Mouse (Mus musculus): ENCODE data around the gene Atp1a1. TPM values are rescaled to one million over a fixed set of nuclear protein-coding genes. Genes with fewer than 3 reads are reported as not detected.

The Atp1a1 gene
- polyA plus RNA-seq, 1 experiment from 2014 or later = 42.7 TPM

DNA sequence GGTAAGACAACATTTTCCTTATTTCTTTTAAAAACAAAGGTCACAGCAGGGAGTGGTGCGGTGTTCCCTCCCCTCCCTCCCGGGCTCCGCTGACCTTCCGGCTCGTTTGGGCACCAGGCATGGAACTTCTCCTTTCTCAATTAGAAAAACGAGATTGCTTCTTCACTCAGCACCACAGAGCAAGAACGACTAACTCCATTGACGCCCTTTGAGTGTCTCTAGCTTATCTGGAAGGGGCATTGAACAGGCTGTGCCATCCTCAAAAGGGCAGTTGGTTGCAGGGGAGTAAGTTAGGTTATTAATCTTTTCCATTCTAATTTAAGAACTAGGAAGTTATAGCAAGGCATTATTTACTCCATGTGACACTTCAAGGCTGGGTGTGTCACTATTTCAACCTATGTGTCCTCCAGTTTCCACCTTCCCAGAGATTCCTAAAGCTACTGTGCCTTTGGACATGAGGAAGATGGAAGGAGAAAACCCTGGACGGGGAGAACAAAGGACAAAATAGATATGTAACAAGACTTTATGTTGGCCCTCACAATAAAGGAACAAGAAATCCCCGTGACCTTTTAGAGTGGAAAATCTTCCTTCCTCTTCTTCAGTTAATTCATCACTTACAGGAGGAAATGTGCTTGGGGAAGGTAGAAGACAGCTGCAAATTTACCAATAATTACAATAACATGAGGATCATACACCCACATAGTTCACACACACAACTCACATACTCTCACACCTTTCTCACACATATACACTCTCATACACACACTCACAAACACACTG lies 7.0 kb downstream of the Atp1a1 start:
- no peak for ATAC-seq
- 32% methylated on average over 10 of the region's 10 CpGs for WGBS
- H3K4me1 ChIP-seq (replicated peaks; ENCODE audit: control insufficient read depth, insufficient read depth, low read length) = peaks cover 53% of the 10 kb centered on the region

GRCm38 (mm10) chr3:101596686-101597085 lies 7.8 kb downstream of the Atp1a1 start:
- Histone ChIP-seq H3K4me3 (replicated peaks; ENCODE audit: low read length) (no peak overlapping the region), H3K9me3 (ENCODE audit: control insufficient read depth, low read length) (no peaks in the 10 kb centered on the region), H3K36me3 (ENCODE audit: control insufficient read depth, insufficient read depth) (peaks cover 2% of the 10 kb centered on the region; the same call in 1 of the 2 replicates), H3K9ac (replicated peaks; ENCODE audit: low read depth, low read length) (no peak overlapping the region), H3K27me3 (replicated peaks; ENCODE audit: control insufficient read depth, insufficient read depth, low read length) (no peaks in the 10 kb centered on the region), H3K4me1 (replicated peaks; ENCODE audit: control insufficient read depth, insufficient read depth, low read length) (peaks cover 50% of the 10 kb centered on the region), H3K4me2 (ENCODE audit: low read length) (no peak overlapping the region), H3K27ac (ENCODE audit: low read length) (0 out of 2 replicates have a peak overlapping the region, but pooled peaks have one; percentile 16)
- WGBS = 30% methylated on average over 8 of the region's 8 CpGs
- peak; percentile 53; the same call in 1 of the 2 replicates for ATAC-seq

More for the DNA sequence above, 7.0 kb downstream of the Atp1a1 start:
- Histone ChIP-seq H3K9me3 (ENCODE audit: control insufficient read depth, low read length) (no peaks in the 10 kb centered on the region), H3K27me3 (replicated peaks; ENCODE audit: control insufficient read depth, insufficient read depth, low read length) (no peaks in the 10 kb centered on the region), H3K36me3 (ENCODE audit: control insufficient read depth, insufficient read depth) (no peaks in the 10 kb centered on the region), H3K9ac (replicated peaks; ENCODE audit: low read depth, low read length) (no peak overlapping the region), H3K4me2 (ENCODE audit: low read length) (no peak overlapping the region), H3K4me3 (replicated peaks; ENCODE audit: low read length) (no peak overlapping the region), H3K27ac (ENCODE audit: low read length) (no peak overlapping the region)

- H3K4me2 ChIP-seq (ENCODE audit: low read length) = no peak overlapping the region
- ATAC-seq = no peak
- WGBS = 66% methylated on average over 14 of the region's 14 CpGs
These were observed 8.4 kb downstream of the Atp1a1 start for GRCm38 (mm10) chr3:101595866-101596630.

GRCm38 (mm10) chr3:101594982-101595381 lies 9.5 kb downstream of the Atp1a1 start:
- ATAC-seq = no peak
- Histone ChIP-seq H3K4me2 (ENCODE audit: low read length) (no peak overlapping the region), H3K27ac (ENCODE audit: low read length) (no peak overlapping the region), H3K27me3 (replicated peaks; ENCODE audit: control insufficient read depth, insufficient read depth, low read length) (no peaks in the 10 kb centered on the region), H3K36me3 (ENCODE audit: control insufficient read depth, insufficient read depth) (peaks cover 10% of the 10 kb centered on the region), H3K9ac (replicated peaks; ENCODE audit: low read depth, low read length) (no peak overlapping the region), H3K4me3 (replicated peaks; ENCODE audit: low read length) (no peak overlapping the region), H3K4me1 (replicated peaks; ENCODE audit: control insufficient read depth, insufficient read depth, low read length) (peaks cover 33% of the 10 kb centered on the region), H3K9me3 (ENCODE audit: control insufficient read depth, low read length) (no peaks in the 10 kb centered on the region)
- 80% methylated on average over 5 of the region's 5 CpGs for WGBS

More at GRCm38 (mm10) chr3:101595866-101596630, 8.4 kb downstream of the Atp1a1 start:
- H3K4me3 ChIP-seq (replicated peaks; ENCODE audit: low read length) = no peak overlapping the region
- H3K36me3 ChIP-seq (ENCODE audit: control insufficient read depth, insufficient read depth) = peaks cover 7% of the 10 kb centered on the region
- no peak overlapping the region for H3K9ac ChIP-seq (replicated peaks; ENCODE audit: low read depth, low read length)
- H3K4me1 ChIP-seq (replicated peaks; ENCODE audit: control insufficient read depth, insufficient read depth, low read length) = peaks cover 44% of the 10 kb centered on the region
- H3K9me3 ChIP-seq (ENCODE audit: control insufficient read depth, low read length) = no peaks in the 10 kb centered on the region
- no peaks in the 10 kb centered on the region for H3K27me3 ChIP-seq (replicated peaks; ENCODE audit: control insufficient read depth, insufficient read depth, low read length)
- H3K27ac ChIP-seq (ENCODE audit: low read length) = peak overlapping the region; percentile 16; the same call in 1 of the 2 replicates

DNA sequence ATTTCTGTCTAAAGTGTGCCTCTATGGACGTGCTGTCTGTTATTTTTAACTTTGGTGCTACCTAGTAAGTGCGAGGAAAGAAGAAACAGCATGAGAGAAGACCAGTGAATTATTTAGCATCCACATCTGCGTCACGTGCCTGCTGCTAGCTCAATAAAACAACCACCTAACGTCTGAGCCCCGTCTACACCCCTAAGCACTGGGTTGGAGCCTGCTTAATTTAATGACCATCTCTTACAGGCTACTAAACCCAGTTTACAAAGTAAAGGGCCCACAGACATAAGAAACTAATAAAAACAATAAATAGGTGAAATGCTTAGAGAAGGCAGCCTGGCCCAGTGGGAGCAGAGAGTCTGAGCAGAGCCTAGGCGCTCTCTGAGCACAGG lies 11.2 kb downstream of the Atp1a1 start:
- Histone ChIP-seq H3K4me3 (replicated peaks; ENCODE audit: low read length) (no peak overlapping the region), H3K36me3 (ENCODE audit: control insufficient read depth, insufficient read depth) (peaks cover 17% of the 10 kb centered on the region), H3K27me3 (replicated peaks; ENCODE audit: control insufficient read depth, insufficient read depth, low read length) (no peaks in the 10 kb centered on the region), H3K4me1 (replicated peaks; ENCODE audit: control insufficient read depth, insufficient read depth, low read length) (peaks cover 21% of the 10 kb centered on the region), H3K27ac (ENCODE audit: low read length) (no peak overlapping the region), H3K4me2 (ENCODE audit: low read length) (no peak overlapping the region), H3K9ac (replicated peaks; ENCODE audit: low read depth, low read length) (no peak overlapping the region), H3K9me3 (ENCODE audit: control insufficient read depth, low read length) (no peaks in the 10 kb centered on the region)
- ATAC-seq = no peak
- 58% methylated on average over 7 of the region's 7 CpGs for WGBS

DNA sequence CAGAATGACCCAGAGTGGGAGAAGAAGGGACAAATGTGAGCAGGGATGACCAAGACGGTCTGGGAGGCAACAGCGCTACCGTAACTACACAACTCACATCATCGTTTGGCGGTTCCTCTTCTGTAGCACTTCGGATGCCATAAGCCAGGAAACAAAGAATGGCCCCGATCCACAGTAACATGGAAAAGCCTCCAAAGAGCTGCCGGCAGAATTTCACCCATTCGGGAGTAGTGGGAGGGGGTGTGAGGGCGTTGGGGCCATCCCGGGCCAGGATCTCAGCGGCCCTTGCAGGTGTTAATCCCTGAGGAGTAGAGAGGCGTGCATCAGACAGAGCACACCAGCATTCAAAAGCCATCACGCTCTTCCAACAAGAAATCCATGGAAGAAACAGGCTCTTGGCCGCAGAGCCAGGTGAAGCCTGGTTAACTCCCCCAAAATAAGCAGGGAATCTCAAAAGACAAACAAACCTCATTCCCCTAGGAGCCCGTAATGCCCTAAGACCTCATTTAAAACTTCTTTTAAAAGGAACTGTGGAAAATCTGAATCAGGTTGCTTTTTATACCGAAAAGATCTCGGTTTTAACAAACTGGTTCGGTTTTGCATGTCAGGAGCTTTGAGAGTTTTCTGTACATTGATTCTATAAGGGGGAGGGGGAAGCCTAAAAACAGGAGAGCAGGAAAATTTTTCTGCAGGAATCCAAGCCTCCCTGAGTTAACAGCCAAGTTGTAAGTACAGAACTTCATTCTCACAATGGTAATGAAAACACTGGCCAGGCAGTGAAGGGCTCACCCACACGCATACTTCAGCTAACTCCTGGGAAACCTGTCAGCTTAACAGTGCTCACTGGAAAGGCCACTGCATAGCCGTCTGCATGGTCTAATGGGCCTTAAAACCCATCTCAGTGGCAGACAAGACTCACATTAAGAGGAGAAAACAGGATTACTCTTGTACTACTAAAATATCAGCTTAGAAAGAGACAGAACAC lies 11.9 kb downstream of the Atp1a1 start:
- Histone ChIP-seq H3K4me2 (ENCODE audit: low read length) (no peak overlapping the region), H3K9ac (replicated peaks; ENCODE audit: low read depth, low read length) (no peak overlapping the region), H3K27me3 (replicated peaks; ENCODE audit: control insufficient read depth, insufficient read depth, low read length) (no peaks in the 10 kb centered on the region), H3K4me1 (replicated peaks; ENCODE audit: control insufficient read depth, insufficient read depth, low read length) (peaks cover 18% of the 10 kb centered on the region), H3K27ac (ENCODE audit: low read length) (peak overlapping the region; percentile 19), H3K36me3 (ENCODE audit: control insufficient read depth, insufficient read depth) (peaks cover 20% of the 10 kb centered on the region), H3K9me3 (ENCODE audit: control insufficient read depth, low read length) (no peaks in the 10 kb centered on the region), H3K4me3 (replicated peaks; ENCODE audit: low read length) (no peak overlapping the region)
- 66% methylated on average over 21 of the region's 21 CpGs for WGBS
- peak; percentile 66 for ATAC-seq

DNA sequence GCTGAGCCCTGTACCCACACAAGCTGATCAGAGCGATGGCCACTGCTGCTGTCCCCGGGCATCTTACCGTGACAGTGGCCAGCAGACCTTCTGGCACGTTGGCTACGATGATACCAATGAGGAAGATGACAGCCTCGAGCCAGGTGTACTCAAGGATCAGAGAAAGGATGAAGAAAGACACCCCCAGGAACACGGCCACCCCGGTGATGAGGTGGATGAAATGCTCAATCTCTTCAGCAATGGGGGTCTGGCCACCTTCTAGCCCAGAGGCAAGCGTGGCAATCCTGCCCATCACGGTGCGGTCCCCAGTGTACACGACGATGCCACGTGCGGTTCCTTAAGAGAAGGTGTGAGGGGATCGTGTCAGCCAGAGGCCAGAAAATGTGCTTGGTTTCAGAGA lies 14.1 kb downstream of the Atp1a1 start:
- 97% methylated on average over 16 of the region's 16 CpGs for WGBS
- ATAC-seq = no peak
- H3K27me3 ChIP-seq (replicated peaks; ENCODE audit: control insufficient read depth, insufficient read depth, low read length) = no peaks in the 10 kb centered on the region

DNA sequence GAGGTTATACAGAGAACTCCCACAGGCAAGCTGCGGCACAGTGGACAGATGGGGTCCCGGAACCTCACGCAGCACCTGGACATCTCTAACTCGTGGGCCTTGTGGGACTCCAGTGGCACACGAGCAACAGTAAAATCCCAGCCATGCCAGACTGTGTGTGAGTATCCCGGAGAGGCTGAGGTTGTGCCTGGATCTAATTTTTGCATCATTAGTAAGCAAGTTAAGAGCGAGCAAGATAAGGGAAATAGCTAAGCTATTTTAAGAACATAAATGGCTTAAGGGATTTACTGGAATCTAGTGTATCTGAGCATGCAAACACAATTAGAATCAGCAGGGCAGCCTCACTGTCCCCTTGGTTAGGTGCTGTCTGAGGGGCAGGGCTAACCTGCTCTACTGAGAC lies 16.2 kb downstream of the Atp1a1 start:
- H3K4me1 ChIP-seq (replicated peaks; ENCODE audit: control insufficient read depth, insufficient read depth, low read length) = no peaks in the 10 kb centered on the region; the same call in none of the 2 replicates
- H3K27me3 ChIP-seq (replicated peaks; ENCODE audit: control insufficient read depth, insufficient read depth, low read length) = no peaks in the 10 kb centered on the region
- WGBS = 93% methylated on average over 7 of the region's 7 CpGs
- no peak overlapping the region for H3K4me3 ChIP-seq (replicated peaks; ENCODE audit: low read length)
- H3K4me2 ChIP-seq (ENCODE audit: low read length) = no peak overlapping the region
- no peak for ATAC-seq
- no peak overlapping the region for H3K27ac ChIP-seq (ENCODE audit: low read length)
- peaks cover 45% of the 10 kb centered on the region for H3K36me3 ChIP-seq (ENCODE audit: control insufficient read depth, insufficient read depth)
- H3K9me3 ChIP-seq (ENCODE audit: control insufficient read depth, low read length) = no peaks in the 10 kb centered on the region
- H3K9ac ChIP-seq (replicated peaks; ENCODE audit: low read depth, low read length) = no peak overlapping the region

More for the DNA sequence above, 14.1 kb downstream of the Atp1a1 start:
- H3K27ac ChIP-seq (ENCODE audit: low read length) = no peak overlapping the region
- H3K36me3 ChIP-seq (ENCODE audit: control insufficient read depth, insufficient read depth) = peaks cover 33% of the 10 kb centered on the region
- peaks cover 4% of the 10 kb centered on the region for H3K4me1 ChIP-seq (replicated peaks; ENCODE audit: control insufficient read depth, insufficient read depth, low read length)
- no peaks in the 10 kb centered on the region for H3K9me3 ChIP-seq (ENCODE audit: control insufficient read depth, low read length)
- H3K4me2 ChIP-seq (ENCODE audit: low read length) = no peak overlapping the region
- no peak overlapping the region for H3K9ac ChIP-seq (replicated peaks; ENCODE audit: low read depth, low read length)
- no peak overlapping the region for H3K4me3 ChIP-seq (replicated peaks; ENCODE audit: low read length)

Data from forebrain, embryonic 16.5 days (tissue).